Mouse (Mus musculus) adrenal gland, postnatal 36 days (tissue): ENCODE data around the gene C77080. TPM values are rescaled to one million over a fixed set of nuclear protein-coding genes. Genes with fewer than 3 reads are reported as not detected.

Experiments used
- DNase-seq, 2 experiments: peaks; one replicate each; pipeline ENCODE4 v3.0.0; 2021; ENCODE audit warnings: mixed read lengths in 1 of 2
- total RNA-seq, 2 experiments: library from RNA; stranded (reverse); gene quantifications; 2 replicates each; pipeline ENCODE4 v1.2.3; 2021

C77080 gene
- total RNA-seq, 2 experiments from 2014 or later: 15.6 to 19.5 TPM

DNA sequence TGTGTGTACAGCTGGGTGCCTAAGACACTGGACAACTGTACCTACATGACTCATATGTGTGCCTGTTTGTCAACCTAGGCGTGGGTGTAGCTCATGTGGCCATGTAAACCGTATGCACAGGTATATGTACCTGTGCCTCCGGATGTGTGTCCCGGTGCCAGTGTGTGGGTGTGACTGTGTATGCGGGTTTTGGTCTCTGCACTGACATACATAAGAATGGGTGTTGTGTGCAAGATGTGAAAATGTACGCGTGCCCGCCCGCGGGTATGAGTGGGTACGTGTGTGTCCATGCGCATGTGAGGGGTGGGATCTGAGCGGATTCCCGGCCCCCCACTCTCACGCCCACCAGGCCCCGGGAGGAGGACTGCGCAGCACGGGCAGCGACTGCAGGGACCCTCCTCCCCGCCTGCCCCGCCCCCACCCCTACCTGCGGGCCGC lies 22.6 kb downstream of the C77080 start:
- DNase-seq: no peak

GRCm38 (mm10) chr4:129237843-129238441 lies 23.3 kb downstream of the C77080 start:
- peak in 1 of 2 experiments; percentile 45 for DNase-seq

DNA sequence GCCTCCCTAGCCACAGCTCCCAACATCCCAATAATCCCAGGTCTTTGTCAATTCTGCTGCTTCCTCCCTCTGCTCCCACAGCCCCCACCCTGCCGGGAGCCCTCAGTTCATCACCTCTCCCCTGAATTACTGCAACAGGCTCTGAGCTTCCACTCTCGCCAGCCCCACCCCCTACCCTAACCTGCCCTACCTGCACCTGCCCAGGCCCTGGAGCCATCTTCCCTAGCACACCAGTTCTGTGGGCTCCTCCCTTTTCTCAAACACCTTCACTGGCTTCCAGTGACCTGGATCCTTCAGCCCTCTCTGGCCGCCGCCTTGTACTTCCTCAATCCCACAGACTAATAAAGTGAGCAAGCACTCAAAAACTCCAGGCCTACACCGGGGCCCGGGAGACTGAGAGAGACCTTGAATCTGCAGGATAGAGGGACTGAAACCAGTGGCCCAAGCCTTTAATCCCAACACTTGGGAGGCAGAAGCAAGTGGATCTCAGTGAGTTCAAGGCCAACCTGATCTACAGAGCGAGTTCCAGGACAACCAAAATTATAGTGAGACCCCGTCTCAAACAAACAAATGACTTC lies 24.9 kb downstream of the C77080 start:
- no peak for DNase-seq

DNA sequence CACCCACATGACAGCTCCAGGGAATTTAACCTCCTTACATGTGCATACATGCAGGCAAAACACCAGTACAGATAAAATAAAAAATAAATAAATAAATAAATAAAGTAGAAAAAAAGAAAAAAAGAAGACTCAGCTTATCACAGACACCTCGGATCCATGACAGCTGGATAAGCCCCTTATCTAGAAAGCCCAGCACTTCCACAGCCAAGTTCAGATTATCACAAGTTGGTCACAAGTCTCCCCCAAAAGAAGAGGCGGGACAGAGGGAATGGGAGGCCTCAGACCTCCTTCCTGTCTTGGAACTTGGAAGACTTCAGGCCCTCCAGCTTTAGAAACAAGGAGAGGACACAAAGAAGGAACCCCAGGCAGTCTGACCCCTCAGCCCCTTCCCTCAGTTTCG lies 26.1 kb downstream of the C77080 start:
- no peak for DNase-seq

GRCm38 (mm10) chr4:129234488-129234887 lies 26.7 kb downstream of the C77080 start:
- DNase-seq: no peak

GRCm38 (mm10) chr4:129232561-129233360 lies 28.4 kb downstream of the C77080 start:
- DNase-seq: no peak

DNA sequence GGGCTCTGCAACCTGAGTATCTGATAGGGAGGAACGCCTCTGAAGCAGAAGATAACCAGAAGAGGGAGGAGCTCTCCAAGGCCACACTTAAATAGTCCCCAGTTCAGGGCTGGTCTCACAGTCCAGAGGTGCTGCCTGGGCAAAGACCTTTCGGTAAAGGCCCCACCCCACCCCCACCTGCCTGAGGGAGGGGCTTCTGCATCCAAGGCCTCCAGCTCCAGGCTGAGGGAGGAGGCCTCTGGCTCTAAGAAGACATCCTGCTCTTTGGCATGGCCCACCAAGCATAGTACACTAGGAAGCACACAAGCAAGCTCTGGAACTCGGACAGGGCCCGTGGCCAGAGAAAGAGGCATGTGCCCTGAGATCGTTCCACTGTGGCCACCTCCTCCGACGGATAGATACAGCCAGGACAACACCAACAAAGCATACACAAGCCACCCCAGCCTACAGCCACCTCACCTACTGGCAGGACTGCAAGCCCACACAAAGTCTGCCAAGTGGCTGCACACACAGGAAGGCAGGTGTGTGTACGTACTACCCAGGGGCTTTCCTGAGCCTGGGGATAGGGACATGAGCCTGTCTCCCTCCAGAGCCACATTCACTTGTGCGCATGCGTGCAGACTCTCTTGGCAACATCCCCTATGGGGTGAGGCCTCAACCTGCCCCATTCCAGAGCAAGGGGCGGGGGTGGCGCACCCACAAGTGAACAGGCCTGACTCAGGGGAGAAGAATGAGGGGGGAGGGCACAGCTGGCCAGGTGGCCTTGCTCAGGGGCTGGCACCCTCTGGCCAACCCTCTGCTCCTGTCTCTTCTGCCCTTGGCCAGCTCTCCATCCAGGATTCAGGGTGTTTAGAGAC lies 29.4 kb downstream of the C77080 start:
- DNase-seq: peak; percentile 59 to 76

DNA sequence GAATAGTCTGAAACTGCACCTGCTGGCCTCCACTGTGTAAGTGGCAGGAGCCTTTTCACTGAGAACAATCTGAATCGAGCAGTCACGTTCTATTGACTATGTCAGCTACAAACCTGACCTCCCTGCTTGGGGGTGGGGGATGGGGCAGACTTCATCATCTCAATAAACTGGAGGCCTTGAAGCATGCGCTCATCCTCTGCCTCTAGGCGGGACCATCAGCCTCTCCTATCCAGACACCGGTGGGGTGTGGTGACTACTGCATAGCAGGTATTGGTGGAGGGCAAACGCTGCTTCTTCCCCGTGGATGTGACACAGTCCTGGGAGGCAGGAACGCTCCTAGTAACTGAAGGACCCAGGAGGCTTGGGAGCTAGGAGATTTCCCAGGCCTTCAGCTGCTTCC lies 30.3 kb downstream of the C77080 start:
- no peak for DNase-seq

DNA sequence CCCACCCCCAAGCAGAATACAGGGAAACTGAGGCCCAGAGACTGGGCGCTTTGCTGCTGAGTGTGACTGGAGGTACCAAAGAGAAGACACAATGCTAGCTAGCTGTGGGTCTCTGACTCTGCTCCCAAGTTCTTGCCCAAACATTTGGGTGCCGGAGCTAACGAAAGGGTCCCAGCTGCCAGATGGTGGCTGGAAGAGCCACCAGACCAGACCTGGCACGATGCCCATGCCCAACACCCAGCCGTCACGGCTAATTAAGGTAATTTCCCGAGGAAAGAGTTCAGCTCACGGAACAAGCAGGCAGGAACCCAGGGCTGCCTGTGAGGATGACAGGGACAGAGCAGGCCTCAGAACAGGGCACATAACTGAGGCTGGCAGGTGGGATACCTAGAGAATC lies 33.2 kb downstream of the C77080 start:
- DNase-seq: no peak

GRCm38 (mm10) chr4:129227170-129227984 lies 33.8 kb downstream of the C77080 start:
- no peak for DNase-seq

DNA sequence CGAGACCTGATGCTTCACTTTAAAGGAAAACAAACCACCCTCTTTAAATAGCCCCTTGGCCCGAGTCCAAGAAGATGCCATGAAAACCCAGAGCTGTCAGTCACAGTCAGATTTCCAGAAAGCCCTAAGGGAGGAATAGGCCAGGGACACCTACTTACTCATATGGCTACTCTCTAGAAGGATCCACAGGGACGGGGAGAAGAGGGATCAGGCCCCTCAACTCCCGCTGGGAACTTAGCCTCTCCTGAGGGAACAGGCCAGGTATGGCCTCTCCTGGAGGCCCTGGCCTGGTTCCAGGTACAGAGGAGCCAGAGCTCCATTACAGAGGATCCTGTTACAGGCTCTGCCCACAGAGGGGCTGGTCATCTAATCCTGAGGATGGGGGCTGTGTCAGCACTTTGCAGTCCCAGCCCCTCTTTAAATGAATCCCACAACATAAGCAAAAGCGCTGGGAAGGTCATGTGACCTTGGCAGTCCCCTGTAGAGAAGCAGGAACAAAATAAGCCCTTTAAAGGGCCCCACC lies 34.7 kb downstream of the C77080 start:
- DNase-seq: no peak

DNA sequence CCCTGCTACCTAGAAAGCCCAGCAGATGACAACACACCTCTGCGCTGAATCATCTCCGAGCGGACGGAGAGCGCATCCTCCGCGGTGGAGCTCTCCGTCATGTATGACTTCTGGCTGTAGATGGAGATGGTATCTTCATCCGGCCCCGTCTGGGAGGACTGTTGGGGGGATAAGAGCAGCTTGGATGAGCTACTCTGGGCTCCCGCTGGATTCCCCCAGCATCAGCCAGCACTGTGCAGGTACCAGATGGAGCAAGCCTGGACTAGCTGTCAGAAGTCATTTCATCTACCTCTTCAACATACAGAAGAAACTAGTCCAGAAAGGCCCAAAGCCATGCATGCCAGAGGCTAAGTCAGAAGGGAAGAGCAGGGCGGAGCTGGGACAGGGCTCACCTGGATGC lies 35.9 kb downstream of the C77080 start:
- no peak for DNase-seq

DNA sequence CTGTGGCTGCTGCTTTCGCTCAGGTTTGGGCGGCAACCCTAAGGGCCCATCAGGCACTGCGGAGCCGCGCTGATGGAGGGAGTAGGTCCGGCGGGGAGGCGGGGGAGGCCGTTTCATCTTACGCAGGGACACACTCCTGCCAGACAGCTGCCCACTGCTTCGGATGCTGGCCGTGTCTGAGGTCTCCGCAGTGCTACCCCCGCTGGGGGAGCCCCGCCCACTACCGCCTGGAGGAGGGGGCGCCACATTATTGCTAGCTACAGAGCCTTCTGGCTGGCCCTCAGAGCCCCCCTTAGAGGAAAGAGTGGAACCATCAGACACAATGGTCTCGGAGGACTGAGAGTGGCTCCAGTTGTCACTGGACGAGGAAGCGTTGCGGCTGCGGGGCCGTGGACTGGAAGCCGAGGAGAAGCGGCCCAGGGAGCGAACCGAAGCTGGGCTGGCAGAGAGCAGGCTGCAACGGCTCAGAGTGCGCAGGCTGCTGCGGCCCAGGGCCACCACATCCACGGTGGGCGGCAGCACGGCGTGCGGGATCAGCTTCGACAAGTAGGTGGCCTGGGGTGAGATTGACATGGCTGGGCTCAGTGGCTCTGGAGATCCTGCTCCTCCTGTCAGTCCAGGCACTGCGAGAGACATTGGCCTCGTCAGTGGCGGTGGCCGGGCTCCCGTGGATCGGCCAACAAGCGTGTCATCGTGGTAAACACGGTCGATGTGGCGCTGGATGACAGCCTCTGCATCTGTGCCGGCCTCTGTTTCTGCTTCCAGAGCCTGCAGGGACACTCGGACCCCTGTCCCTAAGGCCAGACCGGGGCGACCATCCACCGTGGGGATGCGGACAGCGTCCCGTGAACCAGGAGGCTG lies 37.6 kb downstream of the C77080 start:
- DNase-seq: no peak

DNA sequence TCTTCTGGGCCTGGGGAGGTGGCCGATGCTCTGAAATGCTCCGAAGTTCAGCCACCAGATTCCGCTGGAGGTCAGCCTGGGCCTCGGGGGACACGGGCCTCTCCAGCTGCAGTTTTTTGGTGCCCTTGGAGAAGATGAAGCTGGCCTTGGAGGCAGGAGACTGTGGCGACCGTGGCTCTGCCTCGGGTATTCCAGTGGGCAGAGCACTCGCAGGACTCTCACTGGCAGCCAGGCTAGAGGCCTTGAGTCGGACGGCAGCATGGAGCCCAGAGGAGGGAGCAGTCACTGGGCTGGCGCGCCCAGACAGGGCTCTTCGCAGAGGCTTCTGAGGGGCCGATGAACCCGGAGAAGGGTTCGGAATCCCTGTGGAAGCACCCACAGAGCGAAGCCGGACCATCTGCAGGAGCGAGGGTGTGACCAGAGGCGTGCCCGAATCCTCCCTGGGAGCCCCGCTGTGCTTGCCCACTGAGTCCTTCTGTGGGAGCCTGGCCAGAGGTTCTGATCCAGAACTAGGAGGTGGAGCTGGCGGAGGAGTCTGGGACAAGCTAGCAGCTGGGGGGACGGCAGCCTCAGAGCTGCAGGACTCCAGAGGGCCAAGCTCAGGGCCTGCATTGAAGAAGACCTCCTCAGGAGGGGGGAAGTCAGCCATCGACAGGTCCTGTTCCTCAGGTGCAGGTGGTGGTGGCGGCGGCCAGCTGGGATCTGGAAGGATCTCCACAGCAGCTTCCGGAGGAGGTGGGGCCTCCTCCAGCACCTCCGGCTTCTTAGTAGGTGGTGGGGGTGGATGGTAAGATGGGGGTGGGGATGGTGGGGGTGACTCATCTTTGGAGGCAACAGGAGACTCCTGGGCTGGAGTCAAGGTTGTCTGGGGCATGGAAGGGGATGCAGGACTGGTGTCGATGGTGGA lies 38.9 kb downstream of the C77080 start:
- peak; percentile 45 to 52 for DNase-seq

DNA sequence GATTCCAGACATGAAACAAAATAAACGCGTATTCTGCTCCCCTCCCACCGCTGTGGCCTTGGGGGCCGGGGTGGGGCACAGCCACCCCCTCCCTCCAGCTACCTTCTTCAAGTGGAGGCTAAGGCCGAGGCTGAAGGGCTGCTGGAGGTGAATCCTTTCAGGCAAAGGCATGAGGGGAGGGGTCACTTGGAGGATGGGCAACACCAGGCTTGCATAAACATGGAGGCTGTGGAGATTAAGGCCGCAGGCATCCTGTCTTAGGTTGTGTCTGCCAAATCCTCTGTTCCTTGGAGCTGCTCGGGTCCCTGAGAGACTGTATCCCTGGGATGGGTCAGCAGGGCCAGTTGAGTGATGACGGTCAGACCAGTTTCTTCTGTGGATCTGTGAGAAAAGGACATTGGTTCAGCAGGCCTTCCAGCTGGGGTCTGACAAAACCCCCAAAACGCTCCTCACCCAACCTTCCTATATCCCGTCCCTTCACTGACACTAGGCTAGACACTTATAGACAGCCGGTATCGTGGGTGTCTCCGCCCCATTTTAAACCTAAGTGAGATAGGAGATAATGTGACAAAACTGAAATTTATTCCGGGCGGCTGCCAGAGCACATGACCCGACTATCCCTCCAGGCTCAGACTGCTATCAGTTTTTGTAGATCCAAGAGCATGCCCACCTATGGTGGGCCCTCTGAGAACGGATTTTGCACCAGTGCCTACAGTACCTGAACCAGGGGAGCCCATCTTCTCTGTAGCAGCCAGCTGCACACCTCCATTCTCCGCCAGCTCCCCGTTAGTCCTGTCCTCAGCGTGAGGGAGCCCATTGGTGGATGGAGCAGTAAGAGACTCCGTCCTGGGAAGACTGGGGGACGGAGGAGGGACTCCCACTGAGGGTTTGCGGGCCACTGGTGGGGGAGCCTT lies 39.9 kb downstream of the C77080 start:
- no peak for DNase-seq

GRCm38 (mm10) chr4:129220376-129221089 lies 40.7 kb downstream of the C77080 start:
- DNase-seq: no peak

GRCm38 (mm10) chr4:129219198-129219597 lies 42.0 kb downstream of the C77080 start:
- no peak for DNase-seq
